Mouse (Mus musculus) limb, embryonic 13.5 days (tissue): Measurements from ENCODE around the gene Mbd5. TPM values are rescaled to one million over a fixed set of nuclear protein-coding genes. Genes with fewer than 3 reads are reported as not detected.

Experiments
- ATAC-seq: fragments of 200-750 bp; cut with Nextera tagmentation; 2 replicates; pipeline ENCODE4 v1.8.0; 2017; ENCODE audit warnings: low read depth, moderate number of reproducible peaks, moderate TSS enrichment; ENCODE audit not compliant: low FRiP score
- H3K27ac ChIP-seq: fragments of 300-500 bp; sonication (generic); 2 replicates; pipeline ENCODE4 v1.5.1; 2015; ENCODE audit warnings: inconsistent platforms, mild to moderate bottlenecking, moderate library complexity
- H3K27me3 ChIP-seq: fragments of 300-500 bp; sonication (generic); 2 replicates; pipeline ENCODE4 v1.6.1; 2015; ENCODE audit warnings: mild to moderate bottlenecking, inconsistent platforms
- H3K36me3 ChIP-seq: fragments of 300-500 bp; sonication (generic); 2 replicates; pipeline ENCODE4 v1.6.1; 2015; ENCODE audit warnings: inconsistent platforms, mild to moderate bottlenecking, moderate library complexity
- H3K4me1 ChIP-seq: fragments of 300-500 bp; sonication (generic); 2 replicates; pipeline ENCODE4 v1.6.1; 2015; ENCODE audit warnings: inconsistent platforms
- H3K4me2 ChIP-seq: fragments of 300-500 bp; sonication (generic); replicated peaks from 2 replicates; pipeline ENCODE4 v1.6.1; 2015; ENCODE audit warnings: inconsistent platforms, mild to moderate bottlenecking, moderate library complexity
- H3K4me3 ChIP-seq: fragments of 300-500 bp; sonication (generic); 2 replicates; pipeline ENCODE4 v1.5.1; 2015; ENCODE audit warnings: moderate library complexity, mild to moderate bottlenecking, inconsistent platforms
- H3K9ac ChIP-seq: fragments of 300-500 bp; sonication (generic); 2 replicates; pipeline ENCODE4 v1.6.1; 2015; ENCODE audit warnings: mild to moderate bottlenecking, inconsistent platforms
- H3K9me3 ChIP-seq: fragments of 300-500 bp; sonication (generic); 2 replicates; pipeline ENCODE4 v1.6.1; 2016; ENCODE audit warnings: inconsistent platforms
- WGBS: fragments of 180-500 bp; shearing (Covaris S2); methylation state at CpG from one replicate; pipeline ENCODE4 v1.1.7; 2015; 5-methylcytosine and 5-hydroxymethylcytosine counted together
- polyA plus RNA-seq: library from polyadenylated mRNA; unstranded; fragments of >200 nt; fragmentation: Nextera tagmentation; extraction: Ambion mirVana; gene quantifications from 2 replicates; pipeline ENCODE4 v1.2.1, GENCODE M21; 2015

Mbd5 gene
- polyA plus RNA-seq, 1 experiment from 2014 or later, result 30.9 TPM

DNA sequence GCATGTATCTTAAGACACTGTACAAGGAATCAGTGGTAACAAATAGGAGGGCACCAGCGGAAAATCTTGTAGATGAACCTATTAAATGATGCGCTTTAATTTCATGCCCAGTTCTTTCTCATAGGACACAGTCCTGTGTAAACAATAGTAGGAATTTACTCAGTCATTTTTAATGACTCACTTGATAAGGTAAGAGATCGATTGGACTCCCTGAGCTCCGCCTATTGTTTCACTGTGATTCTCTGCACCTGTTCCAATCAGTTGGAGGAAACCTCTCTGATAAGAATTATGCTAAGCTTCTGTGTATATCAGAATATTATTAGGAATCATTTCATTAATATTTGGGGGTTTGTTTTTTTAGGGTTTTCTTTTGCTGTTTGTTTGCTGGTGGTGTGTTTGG, 100.7 kb downstream of the Mbd5 start:
- WGBS, result 95% methylated on average over 4 of the region's 4 CpGs
- H3K27ac ChIP-seq, result no peak overlapping the region
- ATAC-seq, result no peak

GRCm38 (mm10) chr2:49067886-49068285, 118.6 kb downstream of the Mbd5 start:
- Histone ChIP-seq H3K4me1 (no peaks in the 10 kb centered on the region), H3K27ac (no peak overlapping the region), H3K36me3 (no peaks in the 10 kb centered on the region), H3K4me2 (no peak overlapping the region), H3K9me3 (no peaks in the 10 kb centered on the region), H3K9ac (no peak overlapping the region), H3K27me3 (no peaks in the 10 kb centered on the region), H3K4me3 (no peak overlapping the region)
- no peak for ATAC-seq

More for the DNA sequence above, 100.7 kb downstream of the Mbd5 start:
- Histone ChIP-seq H3K4me2 (no peak overlapping the region), H3K36me3 (no peaks in the 10 kb centered on the region), H3K4me1 (no peaks in the 10 kb centered on the region), H3K27me3 (no peaks in the 10 kb centered on the region), H3K9me3 (no peaks in the 10 kb centered on the region), H3K4me3 (no peak overlapping the region), H3K9ac (no peak overlapping the region)

- Histone ChIP-seq H3K27ac (no peak overlapping the region), H3K36me3 (no peaks in the 10 kb centered on the region), H3K9me3 (no peaks in the 10 kb centered on the region), H3K27me3 (no peaks in the 10 kb centered on the region), H3K9ac (no peak overlapping the region), H3K4me1 (no peaks in the 10 kb centered on the region), H3K4me2 (no peak overlapping the region), H3K4me3 (no peak overlapping the region)
- WGBS, result 73% methylated on average over 4 of the region's 4 CpGs
- no peak for ATAC-seq
Measured at GRCm38 (mm10) chr2:49084966-49085365, 135.7 kb downstream of the Mbd5 start.

DNA sequence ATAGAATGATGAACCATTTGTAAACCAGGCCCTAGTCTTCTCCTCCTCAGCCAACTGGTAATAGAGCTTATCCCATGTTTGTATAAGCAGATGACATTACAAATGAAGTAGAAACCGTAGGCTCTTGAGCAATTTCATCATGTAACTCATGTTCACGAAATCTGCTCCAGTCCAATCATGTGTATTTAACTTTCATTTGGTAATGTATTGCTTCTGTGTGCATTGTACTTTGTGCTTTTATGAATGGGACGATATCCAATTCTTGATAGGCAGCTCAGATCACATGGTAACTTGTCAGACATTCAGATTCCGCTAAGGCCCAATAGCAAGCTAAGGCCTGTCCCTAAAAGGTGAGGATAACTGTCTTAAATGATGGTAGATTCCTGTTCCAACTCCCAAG, 141.5 kb downstream of the Mbd5 start:
- ATAC-seq, result no peak
- no peak overlapping the region for H3K9ac ChIP-seq
- no peak overlapping the region for H3K27ac ChIP-seq
- H3K27me3 ChIP-seq, result no peaks in the 10 kb centered on the region
- 92% methylated on average over 4 of the region's 4 CpGs for WGBS
- no peaks in the 10 kb centered on the region for H3K36me3 ChIP-seq
- H3K4me2 ChIP-seq, result no peak overlapping the region
- H3K9me3 ChIP-seq, result no peaks in the 10 kb centered on the region
- no peak overlapping the region for H3K4me3 ChIP-seq
- H3K4me1 ChIP-seq, result no peaks in the 10 kb centered on the region

GRCm38 (mm10) chr2:49096765-49097164, 147.5 kb downstream of the Mbd5 start:
- Histone ChIP-seq H3K4me1 (no peaks in the 10 kb centered on the region), H3K4me3 (no peak overlapping the region), H3K9me3 (peaks cover 4% of the 10 kb centered on the region; the same call in 1 of the 2 replicates), H3K27me3 (no peaks in the 10 kb centered on the region), H3K27ac (no peak overlapping the region), H3K4me2 (no peak overlapping the region), H3K9ac (no peak overlapping the region), H3K36me3 (peaks cover 5% of the 10 kb centered on the region)
- ATAC-seq, result no peak

DNA sequence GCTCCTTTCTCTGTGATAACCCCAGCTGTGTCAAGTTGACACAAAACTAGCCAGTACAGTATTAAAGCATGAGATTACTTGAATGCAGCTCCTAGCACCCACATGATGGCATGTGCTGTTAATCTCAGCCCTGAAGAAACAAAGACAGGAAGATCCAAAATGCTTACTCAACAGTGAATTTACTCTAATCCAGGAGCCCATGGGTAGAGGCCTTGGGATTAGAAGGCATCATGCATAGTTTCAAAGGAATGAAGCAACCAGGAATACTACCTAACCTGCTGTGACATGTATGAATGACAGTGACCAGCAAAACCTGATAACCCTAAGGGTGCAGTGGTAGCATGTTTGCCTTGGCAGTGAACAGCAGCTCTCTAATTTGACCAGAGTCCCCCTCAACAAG, 159.6 kb downstream of the Mbd5 start:
- Histone ChIP-seq H3K9ac (no peak overlapping the region), H3K4me3 (no peak overlapping the region), H3K27me3 (no peaks in the 10 kb centered on the region), H3K36me3 (peaks cover 6% of the 10 kb centered on the region; the same call in 1 of the 2 replicates), H3K4me1 (no peaks in the 10 kb centered on the region), H3K4me2 (no peak overlapping the region), H3K27ac (no peak overlapping the region), H3K9me3 (no peaks in the 10 kb centered on the region)
- no peak for ATAC-seq

DNA sequence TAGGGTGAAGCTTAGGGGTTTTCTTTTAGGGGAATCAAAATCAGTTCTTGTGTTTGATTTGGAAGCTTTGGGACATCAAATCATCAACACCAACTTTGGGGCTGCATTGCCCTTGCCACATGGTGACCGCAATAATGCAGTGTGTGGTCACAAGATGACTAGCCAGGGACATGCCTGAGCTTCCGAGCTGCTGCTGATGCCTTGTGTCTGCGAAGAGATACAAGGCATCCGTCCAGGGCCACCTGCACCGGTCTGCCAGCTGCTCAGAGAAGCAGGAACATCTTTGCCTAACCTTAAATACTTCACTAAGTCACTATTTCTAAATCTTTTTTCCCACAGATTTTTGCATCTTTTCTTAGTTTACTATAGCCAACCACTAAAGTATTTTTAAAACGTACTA, 170.6 kb downstream of the Mbd5 start:
- Histone ChIP-seq H3K36me3 (no peaks in the 10 kb centered on the region; the same call in none of the 2 replicates), H3K4me2 (no peak overlapping the region), H3K4me3 (no peak overlapping the region), H3K4me1 (no peaks in the 10 kb centered on the region), H3K27me3 (no peaks in the 10 kb centered on the region), H3K27ac (no peak overlapping the region), H3K9me3 (no peaks in the 10 kb centered on the region), H3K9ac (no peak overlapping the region)
- WGBS, result 91% methylated on average over 6 of the region's 6 CpGs
- ATAC-seq, result no peak

- Histone ChIP-seq H3K4me3 (no peak overlapping the region), H3K4me2 (no peak overlapping the region), H3K4me1 (no peaks in the 10 kb centered on the region), H3K9ac (no peak overlapping the region), H3K27ac (no peak overlapping the region), H3K27me3 (no peaks in the 10 kb centered on the region), H3K9me3 (no peaks in the 10 kb centered on the region), H3K36me3 (no peaks in the 10 kb centered on the region; the same call in 1 of the 2 replicates)
- 85% methylated on average over 3 of the region's 3 CpGs for WGBS
- no peak for ATAC-seq
Measured at GRCm38 (mm10) chr2:49121603-49122002, 172.3 kb downstream of the Mbd5 start.

- H3K4me1 ChIP-seq, result no peaks in the 10 kb centered on the region
- no peaks in the 10 kb centered on the region for H3K9me3 ChIP-seq
- H3K4me2 ChIP-seq, result no peak overlapping the region
- no peaks in the 10 kb centered on the region for H3K36me3 ChIP-seq
- WGBS, result 62% methylated on average over 3 of the region's 3 CpGs
- H3K9ac ChIP-seq, result no peak overlapping the region
- no peak overlapping the region for H3K27ac ChIP-seq
- no peaks in the 10 kb centered on the region for H3K27me3 ChIP-seq
- ATAC-seq, result no peak
- no peak overlapping the region for H3K4me3 ChIP-seq
Measured at GRCm38 (mm10) chr2:49142186-49142585, 192.9 kb downstream of the Mbd5 start.

DNA sequence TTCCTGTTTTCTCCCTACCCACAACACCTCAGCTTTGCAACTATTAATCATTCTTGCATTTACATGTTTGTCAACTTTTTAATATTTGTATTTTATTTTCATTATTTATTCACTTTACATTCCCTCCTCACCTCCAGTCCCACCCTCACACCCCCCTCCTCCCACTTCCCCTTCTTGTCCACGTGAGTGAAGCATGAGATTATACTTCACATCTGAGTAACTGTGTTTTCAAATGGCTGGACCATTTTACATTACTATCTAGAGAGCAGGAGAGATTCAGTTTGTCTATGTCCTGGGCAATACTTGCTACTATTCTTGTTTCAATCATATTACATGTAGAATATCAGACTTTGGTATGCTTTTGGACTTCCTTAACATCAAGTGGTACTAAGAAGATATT, 204.3 kb downstream of the Mbd5 start:
- Histone ChIP-seq H3K9ac (no peak overlapping the region), H3K36me3 (peaks cover 4% of the 10 kb centered on the region; the same call in 1 of the 2 replicates), H3K9me3 (no peaks in the 10 kb centered on the region), H3K27ac (no peak overlapping the region), H3K4me3 (no peak overlapping the region), H3K4me1 (no peaks in the 10 kb centered on the region), H3K27me3 (no peaks in the 10 kb centered on the region), H3K4me2 (no peak overlapping the region)
- WGBS, result 69% methylated on average over 1 of the region's 1 CpGs
- no peak for ATAC-seq

- WGBS, result 92% methylated on average over 5 of the region's 5 CpGs
- no peak overlapping the region for H3K27ac ChIP-seq
- no peak for ATAC-seq
- H3K4me2 ChIP-seq, result no peak overlapping the region
- H3K4me1 ChIP-seq, result no peaks in the 10 kb centered on the region
- H3K9me3 ChIP-seq, result peaks cover 5% of the 10 kb centered on the region
- H3K27me3 ChIP-seq, result no peaks in the 10 kb centered on the region
- peaks cover 18% of the 10 kb centered on the region for H3K36me3 ChIP-seq
- no peak overlapping the region for H3K9ac ChIP-seq
- H3K4me3 ChIP-seq, result no peak overlapping the region
Measured at GRCm38 (mm10) chr2:49160232-49160947, 211.1 kb downstream of the Mbd5 start.

DNA sequence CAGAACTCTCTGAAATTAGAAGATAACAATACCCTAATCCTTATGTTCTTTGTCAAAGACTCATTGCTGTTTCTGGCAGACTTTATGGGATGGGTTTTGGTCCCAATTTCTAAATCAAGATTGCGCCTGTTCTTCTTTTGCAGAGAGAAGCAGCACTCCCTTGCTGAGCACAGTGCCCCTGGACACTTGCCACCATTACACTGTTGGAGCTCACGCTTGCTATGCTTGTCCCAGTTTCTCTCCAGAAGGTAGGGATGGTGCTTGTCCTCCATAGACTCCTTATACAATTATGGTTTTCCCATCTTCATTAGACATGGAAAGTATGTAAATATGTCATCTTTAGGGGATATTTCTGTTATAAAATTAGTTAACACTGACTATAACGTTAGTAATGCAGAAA, 220.5 kb downstream of the Mbd5 start:
- ATAC-seq, result no peak
- no peak overlapping the region for H3K9ac ChIP-seq
- H3K4me3 ChIP-seq, result no peak overlapping the region
- H3K9me3 ChIP-seq, result no peaks in the 10 kb centered on the region
- H3K36me3 ChIP-seq, result peaks cover 13% of the 10 kb centered on the region; the same call in 1 of the 2 replicates
- H3K4me2 ChIP-seq, result no peak overlapping the region
- H3K4me1 ChIP-seq, result no peaks in the 10 kb centered on the region
- no peak overlapping the region for H3K27ac ChIP-seq
- H3K27me3 ChIP-seq, result no peaks in the 10 kb centered on the region
- WGBS, result 90% methylated on average over 3 of the region's 3 CpGs

- Histone ChIP-seq H3K4me2 (no peak overlapping the region), H3K36me3 (peaks cover 4% of the 10 kb centered on the region; the same call in 1 of the 2 replicates), H3K27ac (no peak overlapping the region), H3K4me1 (no peaks in the 10 kb centered on the region), H3K9ac (no peak overlapping the region), H3K4me3 (no peak overlapping the region), H3K9me3 (no peaks in the 10 kb centered on the region), H3K27me3 (no peaks in the 10 kb centered on the region)
- WGBS, result 86% methylated on average over 3 of the region's 3 CpGs
- no peak for ATAC-seq
Measured at GRCm38 (mm10) chr2:49177015-49177414, 227.7 kb downstream of the Mbd5 start.
